Mouse (Mus musculus) gastrocnemius, adult 2 months (tissue): ENCODE measurements at regions not wholly inside any gene's neighbourhood (a gene's known extent, or its start where the extent isn't known, plus 50 kb on each side); places are given as distances from the start of the nearest gene placed in this dataset.
"Not testable (repeated sequence)": the region's sequence is repeated elsewhere in the genome, so short reads cannot be mapped to it uniquely, and the experiment has no call there.

Experiments used
- DNase-seq: peaks from one replicate; pipeline ENCODE4 v3.0.0; 2022
- H3K27ac ChIP-seq: fragments of 200-600 bp; 2 replicates; pipeline ENCODE4 v1.8.1; 2022; ENCODE audit warnings: mild to moderate bottlenecking
- H3K4me3 ChIP-seq: fragments of 200-600 bp; 2 replicates; pipeline ENCODE4 v1.8.1; 2022; ENCODE audit warnings: mild to moderate bottlenecking, moderate library complexity
- CTCF ChIP-seq: fragments of 200-600 bp; IDR thresholded peaks from 2 replicates; pipeline ENCODE4 v1.8.1; 2022; ENCODE audit warnings: antibody characterized with exemption, mild to moderate bottlenecking, moderate library complexity
- intact Hi-C: fragments of 180-260 bp; cut with DNase I; formaldehyde crosslinking; loops from one replicate; pipeline ENCODE4 v1.15.1; 2025

DNA sequence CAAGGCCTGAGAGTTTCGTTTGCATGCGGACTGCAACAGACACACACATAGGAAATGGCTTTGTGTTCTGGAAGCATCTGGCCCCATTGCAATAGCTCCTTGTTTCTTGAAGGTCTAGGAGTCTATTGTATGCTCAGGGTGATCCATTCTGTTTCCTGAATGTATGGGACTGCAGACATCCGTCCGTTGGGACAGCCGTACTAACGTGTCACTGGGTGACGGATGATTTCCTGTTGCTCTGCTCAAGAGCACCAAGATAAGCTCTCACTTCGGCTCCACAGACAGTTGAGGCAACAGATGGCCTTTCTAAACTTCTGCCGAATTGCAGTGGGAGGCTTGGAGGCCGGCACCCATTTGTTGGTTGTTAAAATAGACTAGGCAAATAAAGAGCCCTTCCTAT, 209.9 kb upstream of the Hmga2 start:
- H3K27ac ChIP-seq = no peak overlapping the region
- no peak for DNase-seq
- intact Hi-C loops = no loop called here
- no peak overlapping the region for H3K4me3 ChIP-seq
- no peak for TF ChIP-seq CTCF

- intact Hi-C loops = no loop called here
- no peak for TF ChIP-seq CTCF
- Histone ChIP-seq H3K4me3 (no peak overlapping the region), H3K27ac (no peak overlapping the region)
- no peak for DNase-seq
These were observed 205.8 kb upstream of the Hmga2 start for GRCm38 (mm10) chr10:120682021-120682420.

GRCm38 (mm10) chr10:120679982-120680381, 203.7 kb upstream of the Hmga2 start:
- intact Hi-C loops = no loop called here
- no peak overlapping the region for H3K4me3 ChIP-seq
- DNase-seq = no peak

GRCm38 (mm10) chr10:120678277-120678676, 202.0 kb upstream of the Hmga2 start:
- H3K27ac ChIP-seq = no peak overlapping the region
- TF ChIP-seq CTCF = no peak
- no peak overlapping the region for H3K4me3 ChIP-seq
- intact Hi-C loops = no loop called here
- DNase-seq = no peak

More at GRCm38 (mm10) chr10:120679982-120680381, 203.7 kb upstream of the Hmga2 start:
- TF ChIP-seq CTCF = no peak
- H3K27ac ChIP-seq = no peak overlapping the region

DNA sequence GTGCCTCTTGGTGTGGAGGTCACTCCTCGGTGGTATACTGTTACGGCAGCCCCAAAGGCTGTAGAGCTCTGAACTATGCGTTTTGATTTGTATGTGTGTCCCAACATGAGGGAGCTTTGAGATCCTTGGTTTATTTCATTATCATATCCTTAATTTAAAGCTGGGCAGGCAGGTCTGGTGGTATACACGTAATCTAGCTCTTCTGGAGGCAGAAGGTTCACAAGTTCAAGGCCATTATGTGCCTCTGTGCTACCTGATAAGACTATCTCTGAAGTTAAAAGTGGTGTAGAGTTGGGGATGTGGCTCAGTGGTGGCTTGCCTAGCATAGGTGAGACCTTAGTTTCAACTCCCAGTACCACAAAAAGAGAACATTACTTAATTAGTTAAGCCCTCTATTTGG, 199.1 kb upstream of the Hmga2 start:
- Histone ChIP-seq H3K4me3 (no peak overlapping the region), H3K27ac (no peak overlapping the region)
- DNase-seq = no peak
- TF ChIP-seq CTCF = no peak
- intact Hi-C loops = no loop called here

- DNase-seq = no peak
- no peak overlapping the region for H3K27ac ChIP-seq
- intact Hi-C loops = no loop called here
- no peak for TF ChIP-seq CTCF
- no peak overlapping the region for H3K4me3 ChIP-seq
These were observed 198.2 kb upstream of the Hmga2 start for GRCm38 (mm10) chr10:120674321-120675045.

GRCm38 (mm10) chr10:120667678-120668031, 191.4 kb upstream of the Hmga2 start:
- not testable (repeated sequence) for H3K27ac ChIP-seq, DNase-seq, H3K4me3 ChIP-seq
- intact Hi-C loops = loop anchor here (2.0 to 10.0 kb wide), 3 partner anchors 81 to 435 kb away; no protein-coding TSS in a partner anchor

- Histone ChIP-seq H3K27ac (no peak overlapping the region), H3K4me3 (no peak overlapping the region)
- peak; percentile 76 for DNase-seq
- peak; percentile 72 for TF ChIP-seq CTCF
- intact Hi-C loops = loop anchor here (2.0 to 10.0 kb wide), 3 partner anchors 80 to 435 kb away; no protein-coding TSS in a partner anchor
These were observed 190.9 kb upstream of the Hmga2 start for GRCm38 (mm10) chr10:120666985-120667677.

- no peak overlapping the region for H3K4me3 ChIP-seq
- no peak overlapping the region for H3K27ac ChIP-seq
- intact Hi-C loops = loop anchor here (2.0 to 10.0 kb wide), 3 partner anchors 80 to 434 kb away; no protein-coding TSS in a partner anchor
- no peak for DNase-seq
- TF ChIP-seq CTCF = no peak
These were observed 190.1 kb upstream of the Hmga2 start for GRCm38 (mm10) chr10:120666202-120666860.

DNA sequence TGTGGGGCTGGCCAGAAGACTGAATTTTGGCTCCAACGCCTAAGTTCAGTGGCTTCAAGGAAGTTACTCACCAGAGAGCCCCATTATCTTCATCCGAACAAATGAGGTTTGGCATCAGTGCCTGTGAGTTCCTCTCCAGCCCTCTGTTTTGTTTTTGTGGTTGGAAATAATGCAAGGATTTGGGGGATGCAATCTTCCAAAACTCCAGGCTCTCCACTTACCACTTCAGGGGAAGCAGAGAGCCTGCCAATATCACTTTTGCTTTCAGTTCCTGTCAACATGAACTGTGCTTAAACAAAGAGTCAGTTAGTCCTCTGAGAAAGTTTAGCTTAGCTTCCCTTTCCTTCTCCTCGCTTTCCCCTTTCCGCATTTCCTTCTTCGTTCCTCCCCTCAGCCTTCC, 189.4 kb upstream of the Hmga2 start:
- no peak for TF ChIP-seq CTCF
- intact Hi-C loops = loop anchor here (2.0 to 10.0 kb wide), 3 partner anchors 79 to 433 kb away; no protein-coding TSS in a partner anchor
- H3K4me3 ChIP-seq = peak overlapping the region; percentile 29; the same call in 1 of the 2 replicates
- H3K27ac ChIP-seq = peak overlapping the region; percentile 28; the same call in 1 of the 2 replicates
- DNase-seq = no peak

DNA sequence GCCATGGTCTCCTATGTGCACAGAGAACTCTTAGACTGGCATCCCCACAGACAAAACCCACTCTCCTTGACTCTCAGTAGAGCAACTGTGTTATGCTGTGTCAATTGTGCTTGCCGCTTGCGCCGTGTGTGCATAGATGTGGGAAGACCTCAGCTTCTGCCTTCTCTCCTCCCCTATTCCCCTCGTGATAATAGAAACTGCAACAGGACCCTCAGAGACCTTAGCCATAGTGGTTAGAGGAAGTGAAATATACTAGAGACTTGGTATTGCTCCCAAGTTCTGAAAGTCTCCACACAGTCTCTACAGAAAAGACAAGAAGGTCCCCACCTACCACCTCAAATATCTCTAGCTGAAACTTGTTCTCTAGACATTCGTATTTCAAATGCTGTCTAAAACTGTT, 188.2 kb upstream of the Hmga2 start:
- intact Hi-C loops = loop anchor here (10.0 kb wide), 1 partner anchor 360 kb away; no protein-coding TSS in a partner anchor
- no peak overlapping the region for H3K4me3 ChIP-seq

GRCm38 (mm10) chr10:120663396-120663795, 187.1 kb upstream of the Hmga2 start:
- intact Hi-C loops = loop anchor here (10.0 kb wide), 1 partner anchor 359 kb away; no protein-coding TSS in a partner anchor
- no peak for TF ChIP-seq CTCF
- Histone ChIP-seq H3K4me3 (no peak overlapping the region), H3K27ac (no peak overlapping the region)
- no peak for DNase-seq

More for the DNA sequence above, 188.2 kb upstream of the Hmga2 start:
- no peak for TF ChIP-seq CTCF
- no peak for DNase-seq
- no peak overlapping the region for H3K27ac ChIP-seq

GRCm38 (mm10) chr10:120660503-120660902, 184.2 kb upstream of the Hmga2 start:
- no peak for DNase-seq
- no peak for TF ChIP-seq CTCF

More at GRCm38 (mm10) chr10:120660503-120660902, 184.2 kb upstream of the Hmga2 start:
- Histone ChIP-seq H3K27ac (no peak overlapping the region), H3K4me3 (no peak overlapping the region)
- intact Hi-C loops = loop anchor here (10.0 kb wide), 1 partner anchor 356 kb away; no protein-coding TSS in a partner anchor
